Mouse (Mus musculus): ENCODE data around the gene Gm10097.

GRCm38 (mm10) chr10:5085792-5086191 is 16.8 kb downstream of the Gm10097 start:
- no peak for TF ChIP-seq POLR2A (IDR thresholded peaks at IDR 0.05; ENCODE audit: low read depth, low read length)
- no peak for TF ChIP-seq ZC3H11A (IDR thresholded peaks at IDR 0.05; ENCODE audit: low read depth, low read length)
- no peak for TF ChIP-seq HCFC1 (IDR thresholded peaks at IDR 0.05; ENCODE audit: low read depth, low read length)
- TF ChIP-seq BHLHE40 (IDR thresholded peaks at IDR 0.05; ENCODE audit: low read depth, low read length), result no peak
- no peak for TF ChIP-seq ZMIZ1 (IDR thresholded peaks at IDR 0.05; ENCODE audit: low read depth, low read length)
- no peak for TF ChIP-seq USF1 (IDR thresholded peaks at IDR 0.05; ENCODE audit: low read depth, low read length)
- no peak for TF ChIP-seq ZNF384 (IDR thresholded peaks at IDR 0.05; ENCODE audit: low read depth, low read length)
- no peak for TF ChIP-seq RAD21 (IDR thresholded peaks at IDR 0.05; ENCODE audit: low read depth, low read length)
- no peak for TF ChIP-seq EP300 (IDR thresholded peaks at IDR 0.05; ENCODE audit: low read length)
- TF ChIP-seq TBP (conservative IDR thresholded peaks at IDR 0.05; ENCODE audit: low read depth, low read length), result no peak
- no peak for TF ChIP-seq CHD2 (IDR thresholded peaks at IDR 0.05; ENCODE audit: low read length)
- no peak for TF ChIP-seq CTCF (conservative IDR thresholded peaks at IDR 0.05 in 1 of 2, IDR thresholded peaks at IDR 0.05 in 1 of 2; ENCODE audit: low read depth in 2 of 2, low read length in 2 of 2)

Data from CH12.LX (cell line).